Mouse (Mus musculus): ENCODE measurements at regions not wholly inside any gene's neighbourhood (a gene's known extent, or its start where the extent isn't known, plus 50 kb on each side); places are given as distances from the start of the nearest gene placed in this dataset.

- no peak for DNase-seq (ENCODE audit: low read depth, low spot score)
Observed at GRCm38 (mm10) chr13:92911660-92912284, 67.2 kb downstream of the Mtx3 start.

GRCm38 (mm10) chr13:92912661-92913060 is 68.1 kb downstream of the Mtx3 start:
- DNase-seq (ENCODE audit: low read depth, low spot score): no peak

- DNase-seq (ENCODE audit: low read depth, low spot score): no peak
Observed at GRCm38 (mm10) chr13:92914631-92915030, 70.1 kb downstream of the Mtx3 start.

- DNase-seq (ENCODE audit: low read depth, low spot score): no peak
Observed at GRCm38 (mm10) chr13:92915221-92915839, 70.8 kb downstream of the Mtx3 start.

GRCm38 (mm10) chr13:92915948-92916710 is 71.6 kb downstream of the Mtx3 start:
- no peak for DNase-seq (ENCODE audit: low read depth, low spot score)

- no peak for DNase-seq (ENCODE audit: low read depth, low spot score)
Observed at GRCm38 (mm10) chr13:92919882-92920281, 75.3 kb downstream of the Mtx3 start.

GRCm38 (mm10) chr13:92921936-92922335 is 77.4 kb downstream of the Mtx3 start:
- DNase-seq (ENCODE audit: low read depth, low spot score): no peak

- no peak for DNase-seq (ENCODE audit: low read depth, low spot score)
Observed at GRCm38 (mm10) chr13:92923496-92923895, 78.9 kb downstream of the Mtx3 start.

- no peak for DNase-seq (ENCODE audit: low read depth, low spot score)
Observed at GRCm38 (mm10) chr13:92924021-92924420, 79.5 kb downstream of the Mtx3 start.

- no peak for DNase-seq (ENCODE audit: low read depth, low spot score)
Observed at GRCm38 (mm10) chr13:92925196-92925595, 80.6 kb downstream of the Mtx3 start.

GRCm38 (mm10) chr13:92928551-92928950 is 84.0 kb downstream of the Mtx3 start:
- DNase-seq (ENCODE audit: low read depth, low spot score): no peak

- DNase-seq (ENCODE audit: low read depth, low spot score): no peak
Observed at GRCm38 (mm10) chr13:92931696-92932095, 87.1 kb downstream of the Mtx3 start.

GRCm38 (mm10) chr13:92939032-92939431 is 94.5 kb downstream of the Mtx3 start:
- DNase-seq (ENCODE audit: low read depth, low spot score): no peak

- no peak for DNase-seq (ENCODE audit: low read depth, low spot score)
Observed at GRCm38 (mm10) chr13:92940610-92941009, 96.0 kb downstream of the Mtx3 start.

GRCm38 (mm10) chr13:92948560-92948959 is 104.0 kb downstream of the Mtx3 start:
- DNase-seq (ENCODE audit: low read depth, low spot score): no peak

- DNase-seq (ENCODE audit: low read depth, low spot score): no peak
Observed at GRCm38 (mm10) chr13:92960031-92960430, 115.5 kb downstream of the Mtx3 start.

GRCm38 (mm10) chr13:92962625-92963024 is 118.1 kb downstream of the Mtx3 start:
- DNase-seq (ENCODE audit: low read depth, low spot score): no peak

- DNase-seq (ENCODE audit: low read depth, low spot score): no peak
Observed at GRCm38 (mm10) chr13:92963351-92963895, 118.9 kb downstream of the Mtx3 start.

GRCm38 (mm10) chr13:92964213-92964743 is 119.7 kb downstream of the Mtx3 start:
- DNase-seq (ENCODE audit: low read depth, low spot score): no peak

GRCm38 (mm10) chr13:92967025-92967610 is 122.6 kb downstream of the Mtx3 start:
- DNase-seq (ENCODE audit: low read depth, low spot score): no peak

GRCm38 (mm10) chr13:92969579-92969978 is 125.0 kb downstream of the Mtx3 start:
- DNase-seq (ENCODE audit: low read depth, low spot score): no peak

- no peak for DNase-seq (ENCODE audit: low read depth, low spot score)
Observed at GRCm38 (mm10) chr13:92972891-92973290, 128.3 kb downstream of the Mtx3 start.

Data from WW6 (cell line).